Mouse (Mus musculus) CH12.LX (cell line): ENCODE results near the gene Trim17.

ENCODE experiments used
- CHD1 ChIP-seq: IDR thresholded peaks from 2 replicates; pipeline ENCODE4 v1.6.1; 2012; ENCODE audit warnings: low read depth, low read length, improper control_type of control experiment, inconsistent platforms
- CHD2 ChIP-seq: IDR thresholded peaks from 2 replicates; pipeline ENCODE4 v1.6.1; 2011; ENCODE audit warnings: low read length, improper control_type of control experiment
- CTCF ChIP-seq, 2 experiments: IDR thresholded peaks in 1 of 2; conservative IDR thresholded peaks in 1 of 2; 2 replicates each; pipeline ENCODE4 v1.5.1; 2011 to 2012; ENCODE audit warnings: low read depth in 2 of 2, low read length in 2 of 2, improper control_type of control experiment in 1 of 2, inconsistent platforms in 1 of 2, mild to moderate bottlenecking in 1 of 2, moderate library complexity in 1 of 2
- IRF4 ChIP-seq: IDR thresholded peaks from 2 replicates; pipeline ENCODE4 v1.6.1; 2014; ENCODE audit warnings: low read depth, mild to moderate bottlenecking, inconsistent platforms, low read length, improper control_type of control experiment
- MAX ChIP-seq: IDR thresholded peaks from 2 replicates; pipeline ENCODE4 v1.6.1; 2011; ENCODE audit warnings: low read length, improper control_type of control experiment
- POLR2A ChIP-seq: IDR thresholded peaks from 2 replicates; pipeline ENCODE4 v1.6.1; 2011; ENCODE audit warnings: low read depth, mild to moderate bottlenecking, improper control_type of control experiment, low read length

GRCm38 (mm10) chr11:58965001-58965760 is 10.7 kb downstream of the Trim17 start:
- TF ChIP-seq POLR2A (no peak), CHD2 (no peak), IRF4 (no peak), MAX (no peak), CHD1 (no peak), CTCF (conservative IDR thresholded peaks at IDR 0.05 in 1 of 2, IDR thresholded peaks at IDR 0.05 in 1 of 2; ENCODE audit: low read depth in 2 of 2, low read length in 2 of 2) (no peak)
